Mouse (Mus musculus): Measurements from ENCODE around the gene Nus1.

DNA sequence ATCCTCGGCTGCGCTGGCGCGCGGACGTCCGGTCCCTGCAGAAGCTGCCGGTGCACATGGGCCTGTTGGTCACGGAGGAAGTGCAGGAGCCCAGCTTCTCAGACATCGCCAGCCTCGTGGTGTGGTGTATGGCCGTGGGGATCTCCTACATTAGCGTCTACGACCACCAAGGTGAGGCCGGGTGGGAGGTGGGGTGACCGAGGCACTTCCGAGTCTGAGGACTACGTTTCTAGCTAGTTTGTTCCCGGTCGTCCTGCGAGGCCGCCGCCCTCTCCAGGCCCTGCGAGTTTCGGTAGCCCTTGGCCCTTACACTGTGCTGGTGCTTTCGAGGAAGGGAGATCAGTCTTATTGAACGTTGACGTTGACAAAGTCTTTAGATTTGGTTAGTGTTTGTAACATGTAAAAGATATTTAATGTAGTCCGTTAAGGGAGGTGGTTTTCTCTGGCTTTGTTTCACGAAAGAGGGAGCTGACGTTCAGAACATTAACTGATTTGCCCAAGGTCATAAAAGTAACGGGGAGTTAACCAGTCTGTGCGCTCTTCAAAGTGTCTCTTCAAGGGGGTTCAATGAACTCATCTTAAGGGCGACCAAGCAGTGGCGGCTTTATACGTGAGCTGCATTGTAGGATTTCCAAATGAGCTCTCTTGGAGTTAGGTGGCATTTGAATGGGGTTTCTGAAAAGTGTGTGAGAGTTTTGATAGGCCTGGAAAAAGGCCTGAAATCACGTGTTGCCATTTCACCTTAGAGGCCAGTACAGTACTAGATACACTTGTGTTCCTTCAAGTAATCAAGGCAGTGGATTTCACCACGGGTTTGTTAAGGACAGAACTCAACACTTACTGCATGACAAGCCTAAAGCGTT lies 882 bp downstream of the Nus1 start:
- no peak for TF ChIP-seq CTCF (IDR thresholded peaks at IDR 0.05; ENCODE audit: low read depth)
- no peak for TF ChIP-seq EP300 (IDR thresholded peaks at IDR 0.05; ENCODE audit: low read depth)
